Mouse (Mus musculus) liver, postnatal 0 days (tissue): ENCODE measurements around the gene Mrgprf. TPM values are rescaled to one million over a fixed set of nuclear protein-coding genes. Genes with fewer than 3 reads are reported as not detected.

Experiments
- ATAC-seq: fragments of 200-750 bp; cut with Nextera tagmentation; 2 replicates; pipeline ENCODE4 v1.8.0; 2017; ENCODE audit warnings: mild to moderate bottlenecking, moderate library complexity
- DNase-seq: peaks from one replicate; pipeline ENCODE4 v3.0.0-alpha.2; 2016
- H3K27ac ChIP-seq: fragments of 300-500 bp; sonication (generic); 2 replicates; pipeline ENCODE4 v1.5.1; 2014; ENCODE audit warnings: antibody characterized with exemption, moderate library complexity, mild to moderate bottlenecking, low read depth
- H3K27me3 ChIP-seq: fragments of 300-500 bp; sonication (generic); 2 replicates; pipeline ENCODE4 v1.6.1; 2014; ENCODE audit warnings: low read length, control low read depth, mixed read lengths; ENCODE audit not compliant: insufficient read depth
- H3K36me3 ChIP-seq: fragments of 300-500 bp; sonication (generic); replicated peaks from 2 replicates; pipeline ENCODE4 v1.6.1; 2014; ENCODE audit warnings: mild to moderate bottlenecking, control low read depth, low read length, moderate library complexity, mixed read lengths; ENCODE audit not compliant: insufficient read depth
- H3K4me1 ChIP-seq: fragments of 300-500 bp; sonication (generic); 2 replicates; pipeline ENCODE4 v1.6.1; 2014; ENCODE audit warnings: antibody characterized with exemption, mild to moderate bottlenecking, control low read depth; ENCODE audit not compliant: insufficient read depth
- H3K4me2 ChIP-seq: fragments of 300-500 bp; sonication (generic); 2 replicates; pipeline ENCODE4 v1.6.1; 2014; ENCODE audit warnings: low read depth, mild to moderate bottlenecking, low read length, moderate library complexity, mixed read lengths
- H3K4me3 ChIP-seq: fragments of 300-500 bp; sonication (generic); 2 replicates; pipeline ENCODE4 v1.5.1; 2014; ENCODE audit warnings: low read depth, low read length
- H3K9ac ChIP-seq: fragments of 300-500 bp; sonication (generic); replicated peaks from 2 replicates; pipeline ENCODE4 v1.6.1; 2014; ENCODE audit warnings: mild to moderate bottlenecking, moderate library complexity
- H3K9me3 ChIP-seq: fragments of 300-500 bp; sonication (generic); 2 replicates; pipeline ENCODE4 v1.6.1; 2016; ENCODE audit warnings: mild to moderate bottlenecking, control low read depth, low read length, mixed read lengths
- CTCF ChIP-seq: sonication (generic); IDR thresholded peaks from 2 replicates; pipeline ENCODE4 v1.5.1; 2016; ENCODE audit warnings: antibody characterized with exemption, low read depth
- EP300 ChIP-seq: IDR thresholded peaks from 2 replicates; pipeline ENCODE4 v1.6.1; 2016; ENCODE audit warnings: antibody characterized with exemption, low read depth, mild to moderate bottlenecking
- WGBS: fragments of 180-500 bp; shearing (Covaris S2); extraction: QIAGEN DNeasy Blood & Tissue Kit; methylation state at CpG from one replicate; pipeline ENCODE4 v1.1.7; 2014; ENCODE audit not compliant: insufficient replicate concordance; 5-methylcytosine and 5-hydroxymethylcytosine counted together
- polyA plus RNA-seq: library from polyadenylated mRNA; unstranded; fragments of >200 nt; fragmentation: Nextera tagmentation; extraction: Ambion mirVana; gene quantifications from 2 replicates; pipeline ENCODE4 v1.2.1, GENCODE M21; 2015

Gene Mrgprf
- polyA plus RNA-seq, 1 experiment from 2014 or later: 0.16 TPM

GRCm38 (mm10) chr7:145298666-145299490 lies 1.8 kb upstream of the Mrgprf start:
- no peak for ATAC-seq
- H3K4me3 ChIP-seq: no peak overlapping the region
- H3K36me3 ChIP-seq: no peaks in the 10 kb centered on the region
- DNase-seq: no peak
- TF ChIP-seq EP300 (no peak), CTCF (peak; percentile 19; the same call in 1 of the 2 replicates)
- no peak overlapping the region for H3K9ac ChIP-seq
- no peak overlapping the region for H3K4me2 ChIP-seq
- H3K27ac ChIP-seq: no peak overlapping the region
- 42% methylated on average over 3 of the region's 3 CpGs for WGBS
- no peaks in the 10 kb centered on the region for H3K27me3 ChIP-seq
- peaks cover 4% of the 10 kb centered on the region; the same call in 1 of the 2 replicates for H3K4me1 ChIP-seq
- H3K9me3 ChIP-seq: no peaks in the 10 kb centered on the region

- H3K4me1 ChIP-seq: peaks cover 4% of the 10 kb centered on the region; the same call in 1 of the 2 replicates
- H3K4me3 ChIP-seq: no peak overlapping the region
- ATAC-seq (no peak), DNase-seq (no peak)
- TF ChIP-seq CTCF: no peak
- TF ChIP-seq EP300: no peak
- H3K27me3 ChIP-seq: no peaks in the 10 kb centered on the region
- H3K9me3 ChIP-seq: no peaks in the 10 kb centered on the region
- H3K36me3 ChIP-seq: no peaks in the 10 kb centered on the region
- no peak overlapping the region for H3K9ac ChIP-seq
- 52% methylated on average over 7 of the region's 7 CpGs for WGBS
- H3K27ac ChIP-seq: no peak overlapping the region
- no peak overlapping the region for H3K4me2 ChIP-seq
Measured at GRCm38 (mm10) chr7:145299562-145300320, 887 bp upstream of the Mrgprf start.

- Histone ChIP-seq H3K4me1 (peaks cover 4% of the 10 kb centered on the region; the same call in 1 of the 2 replicates), H3K9me3 (no peaks in the 10 kb centered on the region), H3K27ac (no peak overlapping the region), H3K27me3 (no peaks in the 10 kb centered on the region), H3K36me3 (no peaks in the 10 kb centered on the region), H3K9ac (no peak overlapping the region), H3K4me3 (no peak overlapping the region), H3K4me2 (no peak overlapping the region)
- TF ChIP-seq EP300 (no peak), CTCF (no peak)
- ATAC-seq: no peak
- DNase-seq: no peak
Measured at GRCm38 (mm10) chr7:145301008-145301340, 346 bp downstream of the Mrgprf start.

- ATAC-seq (no peak), DNase-seq (no peak)
- Histone ChIP-seq H3K27me3 (no peaks in the 10 kb centered on the region), H3K4me2 (no peak overlapping the region), H3K9ac (no peak overlapping the region), H3K27ac (no peak overlapping the region), H3K9me3 (no peaks in the 10 kb centered on the region), H3K36me3 (no peaks in the 10 kb centered on the region), H3K4me3 (no peak overlapping the region), H3K4me1 (peaks cover 4% of the 10 kb centered on the region; the same call in 1 of the 2 replicates)
- TF ChIP-seq EP300 (no peak), CTCF (no peak)
- WGBS: 65% methylated on average over 6 of the region's 6 CpGs
Measured at GRCm38 (mm10) chr7:145301341-145302005, 845 bp downstream of the Mrgprf start.

DNA sequence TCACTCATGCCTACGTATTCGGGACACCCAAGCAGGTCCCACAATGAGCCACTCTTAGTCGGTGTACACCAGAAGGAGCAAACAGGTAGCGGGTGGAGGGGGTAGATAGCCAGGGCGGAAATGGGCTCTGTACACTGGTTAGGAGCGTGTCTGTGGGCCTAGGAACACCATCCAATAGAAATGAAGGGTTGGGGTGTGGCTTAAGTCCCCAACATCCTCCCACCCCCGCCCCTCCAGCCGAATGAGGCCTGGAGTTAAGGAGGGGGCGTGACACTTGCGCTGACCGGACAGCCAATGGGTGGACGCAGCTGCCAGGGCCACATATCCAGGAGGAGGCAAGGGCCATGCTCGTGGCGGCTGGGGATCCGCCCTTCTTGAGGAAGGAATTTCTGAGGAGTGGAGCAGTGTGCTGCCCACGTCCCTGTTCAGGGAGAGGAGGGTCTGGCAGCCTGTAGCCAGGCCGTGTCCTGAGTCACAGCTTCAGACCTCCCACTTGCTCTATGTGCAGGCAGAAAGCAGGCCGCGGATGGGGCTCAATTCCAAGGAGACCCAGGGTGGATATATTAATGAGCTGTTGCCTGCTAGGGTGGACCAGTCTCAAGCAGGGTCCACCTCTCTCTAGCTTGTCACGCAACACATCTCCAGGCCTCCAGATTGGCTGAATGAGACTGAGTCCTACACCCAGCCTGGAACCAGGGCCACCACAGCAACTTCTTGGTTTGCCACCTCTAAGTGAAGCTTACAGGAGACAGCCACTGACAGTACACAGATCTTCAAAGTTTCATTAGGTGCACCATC lies 2.1 kb downstream of the Mrgprf start:
- WGBS: 17% methylated on average over 20 of the region's 20 CpGs
- no peak overlapping the region for H3K27ac ChIP-seq
- H3K4me3 ChIP-seq: no peak overlapping the region
- H3K4me1 ChIP-seq: peaks cover 4% of the 10 kb centered on the region; the same call in 1 of the 2 replicates
- no peaks in the 10 kb centered on the region for H3K9me3 ChIP-seq
- ATAC-seq (peak; percentile 74), DNase-seq (peak; percentile 46)
- no peaks in the 10 kb centered on the region for H3K27me3 ChIP-seq
- H3K36me3 ChIP-seq: no peaks in the 10 kb centered on the region
- TF ChIP-seq EP300 (no peak), CTCF (no peak)
- no peak overlapping the region for H3K9ac ChIP-seq
- H3K4me2 ChIP-seq: peak overlapping the region; percentile 15; the same call in 1 of the 2 replicates
